Mouse (Mus musculus) liver (tissue): ENCODE data around the gene Abcf2.
A peak's percentile ranks its signal among the peaks of the same experiment; 100 is the strongest.

ENCODE experiments used
- DNase-seq: peaks from one replicate; pipeline ENCODE4 v3.0.0-alpha.2; 2020; ENCODE audit warnings: mixed read lengths

The Abcf2 gene

DNA sequence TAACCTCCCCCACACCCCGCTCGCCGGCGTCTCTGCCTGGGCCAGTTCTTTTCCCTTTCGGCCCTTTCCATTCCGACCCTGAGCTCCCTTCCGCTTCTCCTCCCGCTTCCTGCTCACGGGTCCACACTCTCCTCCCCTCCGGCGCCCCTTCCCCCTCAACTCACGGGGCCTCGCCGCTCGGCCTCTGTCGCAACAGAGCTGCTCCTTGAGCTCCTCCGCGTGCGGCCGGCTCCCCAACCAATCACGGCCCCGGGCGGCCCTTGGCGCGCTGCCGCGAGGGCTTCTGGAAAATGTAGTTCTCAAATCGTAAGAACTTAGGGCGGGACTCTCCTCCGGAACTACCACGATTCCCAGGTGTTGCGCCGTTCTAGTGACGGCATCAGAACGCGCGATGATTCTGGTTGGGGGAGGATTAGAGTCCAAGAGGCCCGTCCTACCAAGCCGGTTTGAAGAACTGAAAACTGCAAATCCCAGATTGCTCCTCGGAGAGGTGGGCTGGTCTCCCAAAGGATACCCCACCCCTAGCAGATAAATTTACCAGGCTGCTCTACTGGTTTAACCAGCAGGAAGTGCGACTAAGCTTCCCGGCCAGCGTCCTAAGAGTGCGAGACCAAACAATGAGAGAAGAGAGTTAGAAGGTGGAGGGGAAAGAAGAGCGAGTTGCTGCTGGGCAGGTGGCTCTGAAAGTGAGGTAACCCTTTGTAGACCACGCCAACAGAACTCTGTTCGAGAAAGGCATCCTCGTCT, at the start of gene Abcf2:
Abcf2 (minus strand) TSS at position 285 of the 747 bp plus-strand sequence.
- DNase-seq = peak; percentile 97

DNA sequence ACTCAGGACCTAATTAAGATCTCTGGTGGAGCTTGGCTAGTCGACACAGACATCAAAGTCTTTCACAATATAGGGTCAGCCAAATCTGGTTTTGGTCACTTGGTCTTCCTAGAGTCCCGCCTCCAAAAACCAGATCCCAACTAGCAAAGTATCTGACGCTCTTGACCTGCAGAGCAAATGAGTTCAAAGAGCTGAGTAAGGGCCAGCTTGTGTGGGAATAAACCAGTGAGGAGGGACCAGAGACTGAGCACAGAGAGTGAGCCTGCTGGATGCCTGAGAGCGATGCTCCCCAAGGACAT, 47.5 kb upstream of the Abcf2 start:
- no peak for DNase-seq

DNA sequence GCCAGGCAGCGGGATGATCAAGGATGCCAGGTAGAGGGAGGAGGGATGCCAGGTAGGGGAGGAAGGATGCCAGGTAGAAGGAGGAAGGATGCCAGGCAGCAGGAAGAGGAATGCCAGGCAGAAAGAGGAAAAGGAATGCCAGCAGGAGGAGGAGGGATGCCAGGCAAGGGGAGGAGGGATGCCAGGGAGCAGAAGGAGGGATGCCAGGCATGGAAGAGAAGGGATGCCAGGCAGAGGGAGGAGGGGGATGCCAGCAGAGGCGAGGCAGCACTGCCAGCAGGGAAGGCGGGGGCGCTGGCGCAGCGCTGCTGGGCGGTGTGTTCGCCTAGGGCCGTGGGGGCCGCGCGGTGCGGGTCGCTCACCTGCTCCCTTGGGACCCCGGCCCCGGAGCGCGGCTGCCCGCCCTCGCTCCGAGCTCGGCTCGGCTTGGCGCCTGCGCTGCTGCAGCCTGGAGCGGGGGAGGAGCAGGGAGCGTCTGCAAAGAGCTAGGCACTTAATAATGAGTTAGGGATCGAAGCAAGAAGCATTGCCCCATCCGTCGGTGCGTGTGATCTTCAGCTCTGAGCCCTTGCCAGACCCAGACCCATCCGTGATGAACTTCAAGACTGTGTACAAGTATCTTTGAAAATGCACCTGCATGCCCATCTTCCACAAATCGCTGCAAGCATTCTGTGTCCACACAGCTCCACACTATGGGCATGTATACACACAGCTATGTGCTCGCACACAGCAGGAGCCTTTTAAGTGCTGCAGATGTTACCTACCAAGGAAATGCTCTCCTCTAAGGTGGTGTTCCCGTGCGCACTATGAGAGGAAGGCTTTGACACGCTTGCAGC, 46.9 kb upstream of the Abcf2 start, which contains the start of gene Smarcd3:
Smarcd3 (minus strand) TSS at position 426 of the 836 bp plus-strand sequence.
- DNase-seq = peak; percentile 32

DNA sequence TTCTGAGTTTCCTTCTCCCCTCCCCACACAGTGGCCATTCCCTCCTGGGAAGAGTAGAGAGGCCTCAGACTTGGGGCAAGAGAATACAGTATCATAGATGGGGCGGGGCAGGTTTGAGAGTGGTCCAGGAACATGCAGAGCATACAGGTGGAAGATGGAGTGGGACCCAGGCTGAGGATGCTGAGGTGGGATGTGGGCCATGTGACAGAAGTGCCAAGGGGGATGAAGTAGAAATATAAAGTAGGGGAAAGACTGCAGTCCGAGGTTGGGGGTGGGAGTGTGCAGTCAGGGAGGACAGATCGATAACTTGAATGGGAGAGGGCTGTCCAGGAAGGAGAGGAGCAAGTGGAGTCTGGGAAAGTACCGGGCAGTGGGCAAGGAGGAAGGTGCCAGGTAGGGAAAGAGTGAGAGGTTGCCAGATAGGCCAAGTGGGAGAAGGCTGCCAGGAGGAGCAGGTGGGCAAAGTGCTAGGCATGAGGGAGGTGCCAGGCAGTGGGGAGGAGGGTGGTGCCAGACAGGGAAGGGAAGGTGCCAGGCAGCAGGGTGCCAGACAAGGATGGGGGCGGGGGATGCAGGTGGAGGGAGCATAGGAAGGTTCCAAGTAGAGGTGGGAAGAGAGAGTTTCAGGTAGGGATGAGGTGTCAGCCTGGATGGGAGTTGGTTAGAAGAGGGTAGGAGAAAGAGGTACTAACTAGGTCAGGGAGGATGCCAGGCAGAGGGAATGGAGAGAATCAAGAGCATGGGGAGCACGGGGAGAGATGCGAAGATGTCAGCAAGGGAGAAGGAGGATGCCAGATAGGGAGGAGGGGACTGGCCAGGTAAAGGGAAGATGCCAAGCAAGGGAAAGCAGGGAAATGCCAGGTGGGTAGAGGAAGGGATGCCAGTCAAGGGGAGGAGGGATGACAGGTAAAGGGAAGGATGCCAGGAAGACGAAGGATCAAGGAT, 46.0 kb upstream of the Abcf2 start:
- no peak for DNase-seq

DNA sequence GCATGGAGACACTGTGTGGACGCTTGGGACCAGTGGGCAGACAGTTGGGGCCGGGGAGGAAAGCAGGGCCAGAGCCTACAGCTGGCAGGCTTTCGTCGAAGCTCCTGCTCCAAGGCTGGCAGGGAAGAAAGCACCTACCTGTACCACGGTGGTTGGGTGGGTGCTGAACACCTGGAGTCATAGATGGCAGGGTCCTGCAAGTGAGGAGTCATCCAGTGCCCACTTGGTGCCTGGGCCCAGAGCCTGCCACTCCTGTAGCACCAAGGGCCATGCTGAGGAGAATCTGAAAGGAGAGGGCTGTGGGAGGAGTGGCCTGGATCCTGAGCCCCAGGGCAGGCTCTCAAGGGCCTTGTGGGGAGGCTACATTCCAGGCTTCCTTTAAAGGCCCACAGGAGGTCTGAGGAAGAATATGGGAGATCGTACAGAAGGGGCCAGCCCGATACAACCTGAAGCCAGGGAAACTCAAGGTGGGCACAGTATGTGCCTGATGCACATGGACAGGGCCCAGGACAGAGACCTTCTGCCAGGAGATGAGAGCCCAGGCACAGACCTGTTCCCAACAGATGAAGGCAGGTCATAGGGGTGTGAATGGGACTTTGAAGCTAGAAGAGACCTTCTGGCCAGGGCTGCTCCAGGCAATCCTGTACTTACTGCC, 45.2 kb upstream of the Abcf2 start:
- no peak for DNase-seq

DNA sequence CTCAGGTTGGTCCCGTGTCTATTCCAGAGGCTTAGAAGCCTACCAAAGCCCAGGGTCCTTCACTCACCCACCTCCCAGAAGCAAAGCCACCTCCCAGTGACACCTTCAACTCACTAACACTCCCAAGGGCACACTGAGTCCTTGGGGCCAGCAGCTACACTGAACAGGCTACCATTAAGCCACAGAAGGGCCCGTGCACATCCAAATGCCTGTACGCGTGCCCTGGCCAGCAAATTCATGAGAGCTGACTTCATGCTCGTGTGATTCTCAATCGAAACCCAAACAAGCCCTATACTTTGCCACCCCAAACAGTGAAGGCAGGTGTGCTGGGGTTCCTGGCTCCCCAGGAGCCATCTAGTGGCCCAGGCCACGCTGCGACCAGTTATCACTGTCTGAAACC, 43.4 kb upstream of the Abcf2 start:
- no peak for DNase-seq

DNA sequence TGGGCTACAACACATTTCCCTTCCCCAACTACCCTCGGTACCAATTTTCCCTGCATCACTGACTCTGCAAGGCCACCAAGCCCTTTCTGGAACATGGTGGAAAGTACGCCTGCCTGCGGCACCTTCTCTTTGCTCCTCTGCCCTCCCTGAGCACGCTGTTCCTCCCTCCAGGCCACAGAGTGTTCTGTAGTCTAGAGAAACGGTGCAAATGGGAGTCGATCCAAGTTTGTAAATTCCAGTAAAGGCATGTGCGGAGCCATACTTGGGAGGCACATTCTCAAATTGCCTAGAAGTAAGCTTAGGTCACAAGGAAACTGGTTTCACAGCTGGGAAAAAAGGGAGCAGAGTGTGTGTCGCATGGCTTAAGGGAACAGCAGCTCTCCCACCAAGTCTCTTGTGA, 42.8 kb upstream of the Abcf2 start:
- no peak for DNase-seq

DNA sequence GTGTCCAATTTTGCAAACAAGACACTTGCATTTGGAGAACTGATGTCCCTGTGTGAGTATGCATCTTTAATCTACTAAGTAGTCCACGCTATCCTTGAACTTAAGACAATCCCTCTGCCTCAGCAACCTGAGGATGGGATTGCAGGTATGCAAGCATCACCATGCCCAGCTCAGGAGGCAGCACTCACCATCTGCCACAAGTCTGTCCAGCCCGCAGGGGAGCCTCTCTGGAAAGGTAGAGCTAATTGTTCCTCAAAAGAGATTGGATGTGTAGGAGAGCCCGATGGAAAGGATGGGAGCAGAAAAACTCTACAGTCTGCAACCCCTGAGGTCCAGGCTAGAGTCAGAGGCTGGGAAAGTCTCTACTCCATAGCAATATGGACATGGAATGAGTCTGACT, 41.7 kb upstream of the Abcf2 start:
- DNase-seq = no peak

DNA sequence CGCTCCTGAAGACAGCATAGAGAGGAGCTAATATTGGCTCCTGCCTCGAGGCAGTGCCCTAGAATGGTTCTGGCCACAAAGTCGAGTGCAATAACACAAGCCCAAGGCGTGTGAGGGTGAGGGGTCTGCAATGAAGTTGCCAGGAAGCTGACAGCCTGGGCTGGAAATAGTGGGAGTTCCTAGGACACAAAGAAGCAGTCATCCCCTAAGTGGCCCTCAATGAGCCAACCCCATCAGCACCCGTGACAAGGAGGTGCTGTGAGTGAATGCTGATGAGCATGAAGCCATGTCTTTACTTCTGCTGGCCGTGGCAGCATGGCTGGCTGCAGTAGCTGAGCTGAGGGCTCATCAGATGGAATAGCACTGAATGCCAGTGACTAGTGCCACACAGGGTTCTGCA, 37.8 kb upstream of the Abcf2 start:
- no peak for DNase-seq

DNA sequence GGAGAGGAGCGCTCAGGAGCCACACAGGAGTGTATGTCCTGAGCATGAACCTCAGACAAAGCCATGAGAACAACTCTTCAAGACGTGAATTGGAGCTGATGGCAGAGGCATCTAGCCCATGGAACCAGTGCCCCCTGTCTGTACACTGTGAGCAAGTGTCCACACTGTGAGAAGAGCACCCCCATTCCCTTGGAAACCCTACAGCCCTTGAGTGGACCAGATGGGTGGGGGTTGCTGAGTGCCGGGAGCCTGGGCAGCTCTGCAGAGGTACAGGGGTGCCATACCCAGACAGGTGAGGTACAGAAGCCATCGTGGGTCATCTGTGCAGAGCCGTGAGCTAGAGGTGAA, 35.0 kb upstream of the Abcf2 start:
- DNase-seq = no peak

DNA sequence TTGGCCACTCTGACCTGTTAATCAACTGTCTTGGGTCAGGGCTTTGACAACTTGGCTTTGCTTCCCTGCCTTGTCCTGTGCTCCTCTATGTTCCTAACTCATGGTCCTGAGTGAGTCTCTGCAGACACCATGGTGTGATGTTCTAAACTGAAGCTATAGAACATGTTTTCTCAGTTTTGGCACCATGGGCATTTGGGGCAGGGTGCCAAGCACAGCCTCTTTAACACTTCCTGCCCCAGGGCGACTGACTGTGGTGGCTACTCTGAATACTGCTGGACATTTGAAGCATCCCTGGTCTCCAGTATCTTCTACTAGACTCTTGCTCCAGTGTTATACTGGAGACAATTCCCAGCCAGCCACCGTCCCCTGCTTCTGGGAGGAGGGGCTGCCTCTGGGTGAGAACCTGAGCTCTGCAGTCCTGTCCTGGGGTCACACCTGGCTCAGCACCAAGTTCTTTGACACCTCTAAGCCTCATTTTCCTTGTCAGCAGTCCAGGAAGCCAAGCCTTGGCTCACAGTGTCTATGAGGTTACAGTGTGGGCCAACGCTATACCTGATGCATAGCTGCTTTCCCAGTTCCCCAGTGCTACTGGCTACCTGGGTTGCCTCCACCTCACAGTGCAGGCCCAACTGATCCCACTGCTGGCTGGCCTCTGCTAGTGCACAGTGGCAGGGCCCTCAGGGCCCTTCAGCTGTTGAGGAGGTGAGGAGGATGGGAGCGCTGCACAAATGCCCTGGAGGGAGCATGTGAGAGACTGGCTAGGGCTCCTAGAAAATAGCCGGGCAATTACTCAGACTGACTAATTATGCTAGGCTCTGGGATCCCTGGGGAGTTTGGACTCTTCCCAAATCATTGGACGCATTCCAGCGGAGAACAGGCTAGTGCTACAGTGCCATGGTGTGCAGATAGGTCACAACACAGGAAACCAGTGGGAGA, 34.4 kb upstream of the Abcf2 start:
- no peak for DNase-seq

DNA sequence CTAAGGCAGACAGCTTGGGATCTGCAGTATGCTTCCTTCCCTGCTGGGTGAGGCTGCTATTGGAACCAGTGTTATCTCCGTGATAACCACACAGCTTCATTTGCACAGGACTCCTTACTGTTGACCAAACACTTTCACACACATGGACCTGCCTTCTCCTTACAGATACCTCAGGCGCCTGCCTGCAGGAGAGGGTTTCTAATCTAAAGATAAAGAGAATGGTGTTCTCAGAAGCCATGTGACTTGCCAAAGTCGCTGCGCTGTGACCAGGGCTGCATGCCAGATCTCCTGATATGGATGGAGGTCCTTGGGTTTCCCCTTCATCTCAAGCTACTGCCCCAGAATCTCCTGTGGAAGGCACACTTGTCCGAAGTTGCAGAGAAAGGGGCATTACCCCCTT, 32.1 kb upstream of the Abcf2 start:
- DNase-seq = no peak

DNA sequence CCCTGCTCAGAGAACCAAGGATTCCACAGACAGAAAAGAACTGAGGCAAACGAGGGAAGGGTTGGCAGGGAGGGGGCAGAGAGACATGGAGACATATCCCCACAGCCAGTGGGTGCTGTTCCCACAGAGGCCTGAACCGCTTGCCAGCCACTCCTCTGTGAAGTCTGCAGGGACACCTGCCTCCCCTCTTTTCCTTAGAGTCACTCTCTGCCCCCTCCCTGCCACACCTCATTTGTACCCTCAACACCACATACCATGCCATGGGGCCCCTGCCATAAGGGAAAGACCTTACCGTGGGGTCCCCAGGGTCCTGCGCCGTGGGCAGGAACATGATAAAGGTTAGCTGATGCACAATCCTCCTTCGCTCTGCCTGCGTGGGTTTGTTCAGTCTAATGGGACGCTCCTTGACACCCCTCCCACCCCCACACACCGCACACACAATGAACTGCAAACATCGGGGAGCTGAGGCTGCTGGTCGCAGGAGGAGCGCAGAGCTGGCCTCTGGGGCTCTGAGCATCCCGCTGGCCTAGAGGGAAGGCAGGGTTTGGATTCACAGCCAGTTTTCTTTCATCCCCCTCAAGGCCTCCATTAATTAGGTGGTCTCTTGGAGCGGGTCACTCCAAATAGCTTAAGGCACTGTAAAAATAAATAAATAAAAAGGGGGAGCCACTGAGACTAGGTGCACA, 28.9 kb upstream of the Abcf2 start:
- DNase-seq = no peak

DNA sequence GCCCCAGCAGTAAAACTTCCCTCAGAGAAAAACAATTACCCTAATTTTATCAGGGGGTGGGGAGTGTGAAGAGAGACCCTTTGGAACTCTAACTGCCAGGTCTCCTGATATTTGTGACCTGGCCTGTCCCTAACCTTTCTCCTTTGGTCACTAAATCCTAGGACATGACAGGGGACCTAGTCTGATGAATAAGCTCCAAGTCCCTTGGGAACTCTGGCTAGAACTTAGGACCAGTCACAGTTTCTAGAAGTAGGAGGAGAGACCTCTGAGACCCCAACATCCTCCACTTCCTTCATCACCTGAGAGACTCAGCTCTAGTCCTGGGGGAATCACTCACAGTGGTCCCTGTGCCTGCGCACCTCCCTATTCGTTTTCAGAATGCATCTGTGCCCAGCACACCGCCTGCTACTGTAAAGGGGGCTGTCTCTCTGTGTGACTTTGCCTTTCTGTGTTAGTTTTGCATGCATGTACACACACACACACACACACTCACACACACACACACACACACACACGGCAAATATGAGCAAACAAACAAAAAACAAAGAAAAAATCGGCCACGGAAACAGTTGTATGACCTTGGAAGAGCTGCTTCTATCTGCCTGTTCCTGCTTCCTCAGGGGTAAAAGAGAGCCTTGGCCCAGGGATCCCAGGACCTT, 28.2 kb upstream of the Abcf2 start:
- no peak for DNase-seq

DNA sequence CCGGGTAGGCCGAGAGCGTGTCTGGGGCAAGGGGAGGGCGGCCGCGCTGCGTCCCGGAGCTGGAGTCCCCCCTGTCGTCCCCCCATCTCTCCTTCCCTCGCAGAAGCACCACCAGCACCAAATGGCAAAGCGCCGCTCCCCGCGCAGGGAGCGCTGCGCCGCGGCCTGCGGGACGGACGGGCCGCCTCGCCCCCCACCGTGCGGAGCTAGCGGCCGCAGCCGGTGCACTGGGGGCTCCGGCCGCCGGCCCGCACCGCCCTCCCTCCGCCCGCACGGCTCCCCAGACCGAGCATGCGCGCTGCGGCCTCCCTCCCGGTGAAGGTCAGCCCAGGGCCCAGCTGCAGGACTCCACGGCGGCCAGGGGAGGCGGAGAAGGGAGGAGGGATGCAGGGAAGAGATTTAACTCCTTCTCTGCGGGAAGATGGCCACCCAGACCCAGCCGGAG, 27.4 kb upstream of the Abcf2 start:
- DNase-seq = peak; percentile 77

DNA sequence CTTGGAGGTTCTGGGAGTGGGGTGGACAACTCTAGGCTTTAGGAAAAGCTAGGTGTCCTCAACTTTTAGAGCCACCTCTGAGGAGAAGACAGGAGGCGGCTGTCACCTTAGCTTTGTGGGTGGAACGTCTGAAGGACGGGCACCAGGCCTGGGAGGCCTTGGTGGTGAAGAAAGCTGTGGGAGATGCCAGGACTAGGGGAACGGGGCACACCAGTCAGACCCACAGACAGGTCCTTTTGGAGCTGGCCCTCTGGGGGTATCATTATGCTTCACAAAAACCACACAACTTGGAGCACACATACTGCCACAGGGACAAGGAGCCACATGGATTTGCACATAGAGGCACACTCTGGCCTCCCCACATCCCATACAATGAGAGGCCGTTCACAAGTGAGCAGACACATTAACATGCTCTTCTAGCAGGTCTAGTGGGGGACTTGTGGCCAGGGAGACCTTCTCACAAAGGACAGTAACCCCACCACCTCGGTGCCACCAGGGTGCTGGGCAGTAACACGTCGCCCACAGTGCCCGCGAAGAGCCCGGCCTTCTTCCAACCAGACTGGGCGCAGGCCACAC, 26.9 kb upstream of the Abcf2 start:
- no peak for DNase-seq

DNA sequence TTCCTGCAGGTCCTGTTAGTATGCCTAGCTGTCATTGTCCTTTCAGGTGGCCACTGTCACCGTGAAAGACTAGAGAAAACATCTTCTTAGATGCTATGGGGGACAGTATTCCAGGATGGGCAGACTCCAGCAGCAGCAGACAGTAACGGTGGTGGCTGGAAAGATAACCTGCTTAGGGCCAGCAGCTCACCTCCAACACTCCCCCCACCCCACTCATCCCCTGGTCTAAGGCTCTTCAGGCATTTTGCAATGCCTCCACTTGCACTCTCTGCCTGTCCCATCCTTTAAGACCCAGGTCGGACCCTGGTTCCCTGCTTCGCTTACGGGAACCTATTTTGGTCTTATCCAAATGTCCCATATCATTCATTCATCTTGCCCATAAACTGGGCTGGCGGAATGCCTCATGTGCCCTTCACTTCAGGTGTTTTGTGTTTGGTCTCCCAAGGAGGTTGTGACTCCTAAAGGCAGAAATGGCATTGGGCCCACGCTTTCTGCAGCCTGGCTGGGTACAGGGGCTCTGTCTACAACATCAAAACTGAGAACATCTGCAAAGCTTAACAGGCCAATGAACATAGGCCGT, 26.3 kb upstream of the Abcf2 start:
- DNase-seq = no peak

DNA sequence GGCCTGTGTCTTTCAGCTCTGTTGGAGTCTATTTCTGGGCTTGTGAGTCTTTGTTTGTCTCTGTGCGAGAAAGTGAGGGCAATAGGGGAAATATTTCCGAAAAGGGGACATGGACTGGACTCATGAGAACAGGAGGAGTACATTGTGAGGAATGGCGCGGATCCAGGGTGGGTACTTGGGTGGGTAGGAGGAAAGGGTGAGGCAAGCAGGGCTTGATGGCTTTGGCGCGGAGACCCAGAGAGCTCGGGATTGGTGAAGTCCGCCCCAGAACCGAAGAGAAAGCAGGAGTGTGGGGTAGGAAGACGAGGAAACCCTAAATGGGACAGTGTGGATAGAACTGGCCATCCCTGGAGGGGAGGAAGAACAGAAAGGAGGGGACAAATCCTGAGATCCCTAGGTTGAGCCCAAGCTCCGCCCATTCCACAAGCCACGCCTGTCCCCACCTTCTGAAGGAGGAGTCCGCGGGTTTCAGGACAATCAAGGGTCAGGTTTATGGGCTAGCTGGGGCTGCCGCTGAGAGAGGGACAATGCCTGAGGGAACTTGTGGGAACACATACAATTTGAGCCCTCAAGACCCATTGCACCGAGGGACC, 25.6 kb upstream of the Abcf2 start:
- peak; percentile 79 for DNase-seq
